Mouse (Mus musculus) midbrain, postnatal 0 days (tissue): ENCODE measurements around the gene Dync1i1. TPM values are rescaled to one million over a fixed set of nuclear protein-coding genes. Genes with fewer than 3 reads are reported as not detected.
A peak's percentile ranks its signal among the peaks of the same experiment; 100 is the strongest.

Experiments used
- ATAC-seq: fragments of 200-750 bp; cut with Nextera tagmentation; 2 replicates; pipeline ENCODE4 v1.8.0; 2017; ENCODE audit warnings: moderate number of reproducible peaks, mild to moderate bottlenecking, moderate TSS enrichment, moderate library complexity; ENCODE audit not compliant: low FRiP score
- DNase-seq: peaks from one replicate; pipeline ENCODE4 v3.0.0-alpha.2; 2015; ENCODE audit warnings: low spot score
- H3K27ac ChIP-seq: fragments of 300-500 bp; sonication (generic); 2 replicates; pipeline ENCODE4 v1.5.1; 2014; ENCODE audit warnings: low read depth, mild to moderate bottlenecking, low read length, mixed read lengths
- H3K27me3 ChIP-seq: fragments of 300-500 bp; sonication (generic); 2 replicates; pipeline ENCODE4 v1.6.1; 2014; ENCODE audit warnings: low read length, control low read depth, mixed read lengths; ENCODE audit not compliant: insufficient read depth
- H3K36me3 ChIP-seq: fragments of 300-500 bp; sonication (generic); 2 replicates; pipeline ENCODE4 v1.6.1; 2014; ENCODE audit warnings: low read length, control low read depth, mixed read lengths; ENCODE audit not compliant: insufficient read depth
- H3K4me1 ChIP-seq: fragments of 300-500 bp; sonication (generic); 2 replicates; pipeline ENCODE4 v1.6.1; 2014; ENCODE audit warnings: mild to moderate bottlenecking, control low read depth, antibody characterized with exemption, low read length, mixed read lengths; ENCODE audit not compliant: insufficient read depth
- H3K4me2 ChIP-seq: fragments of 300-500 bp; sonication (generic); 2 replicates; pipeline ENCODE4 v1.6.1; 2014; ENCODE audit warnings: low read depth, mild to moderate bottlenecking, low read length, mixed read lengths; ENCODE audit not compliant: poor library complexity, severe bottlenecking
- H3K4me3 ChIP-seq: fragments of 300-500 bp; sonication (generic); 2 replicates; pipeline ENCODE4 v1.5.1; 2014; ENCODE audit warnings: low read depth, mild to moderate bottlenecking, low read length, moderate library complexity
- H3K9ac ChIP-seq: fragments of 300-500 bp; sonication (generic); replicated peaks from 2 replicates; pipeline ENCODE4 v1.6.1; 2014; ENCODE audit warnings: mild to moderate bottlenecking, low read length, moderate library complexity, mixed read lengths; ENCODE audit not compliant: poor library complexity, severe bottlenecking
- H3K9me3 ChIP-seq: fragments of 300-500 bp; sonication (generic); 2 replicates; pipeline ENCODE4 v1.6.1; 2016; ENCODE audit warnings: low read length, control low read depth
- CTCF ChIP-seq: IDR thresholded peaks from 2 replicates; pipeline ENCODE4 v1.5.1; 2016; ENCODE audit warnings: antibody characterized with exemption, mild to moderate bottlenecking
- WGBS: fragments of 180-500 bp; shearing (Covaris S2); extraction: QIAGEN DNeasy Blood & Tissue Kit; methylation state at CpG from one replicate; pipeline ENCODE4 v1.1.7; 2014; 5-methylcytosine and 5-hydroxymethylcytosine counted together
- polyA plus RNA-seq: library from polyadenylated mRNA; unstranded; fragments of >200 nt; fragmentation: Nextera tagmentation; extraction: Ambion mirVana; gene quantifications from 2 replicates; pipeline ENCODE4 v1.2.1, GENCODE M21; 2015
- total RNA-seq: library from RNA; depleted of rRNA; stranded (reverse); fragments of >200 nt; gene quantifications from 2 replicates; pipeline ENCODE4 v1.2.3, GENCODE M21; 2014

Dync1i1 gene
- total and polyA plus RNA-seq, 2 experiments from 2014 or later = 64.0 to 73.1 TPM

GRCm38 (mm10) chr6:5967545-5967944 is 242.1 kb downstream of the Dync1i1 start:
- H3K27me3 ChIP-seq = no peaks in the 10 kb centered on the region
- WGBS = 71% methylated on average over 4 of the region's 4 CpGs
- no peak for ATAC-seq

DNA sequence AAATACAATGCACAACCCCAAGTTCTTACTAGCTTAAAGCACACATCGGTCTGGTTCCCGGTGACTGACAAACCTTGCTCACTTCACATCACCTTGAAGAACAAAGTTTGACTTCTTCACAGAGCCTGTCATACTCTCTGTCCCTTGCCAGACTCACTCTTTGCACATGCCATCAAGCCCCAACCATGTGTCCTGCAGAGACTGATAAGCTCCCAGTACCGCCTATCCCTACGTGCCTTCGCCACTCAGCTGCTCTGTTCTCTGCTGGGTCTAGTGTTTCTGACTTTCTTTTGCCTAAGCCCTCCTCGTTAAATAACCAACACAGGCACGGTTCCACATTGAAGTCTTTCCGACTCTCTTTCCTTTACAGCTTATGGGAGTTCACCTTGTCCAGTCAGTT is 244.2 kb downstream of the Dync1i1 start:
- no peak overlapping the region for H3K4me3 ChIP-seq
- H3K4me2 ChIP-seq = no peak overlapping the region
- DNase-seq (no peak), ATAC-seq (no peak)
- H3K4me1 ChIP-seq = no peaks in the 10 kb centered on the region
- no peaks in the 10 kb centered on the region for H3K36me3 ChIP-seq
- H3K27me3 ChIP-seq = no peaks in the 10 kb centered on the region
- no peak overlapping the region for H3K27ac ChIP-seq
- TF ChIP-seq CTCF = no peak
- WGBS = 88% methylated on average over 8 of the region's 8 CpGs
- no peak overlapping the region for H3K9ac ChIP-seq
- H3K9me3 ChIP-seq = no peaks in the 10 kb centered on the region

More at GRCm38 (mm10) chr6:5967545-5967944, 242.1 kb downstream of the Dync1i1 start:
- Histone ChIP-seq H3K9ac (no peak overlapping the region), H3K36me3 (no peaks in the 10 kb centered on the region), H3K9me3 (no peaks in the 10 kb centered on the region), H3K27ac (no peak overlapping the region), H3K4me1 (no peaks in the 10 kb centered on the region), H3K4me2 (no peak overlapping the region), H3K4me3 (no peak overlapping the region)
- no peak for DNase-seq
- TF ChIP-seq CTCF = no peak

- WGBS = 74% methylated on average over 4 of the region's 4 CpGs
- H3K4me1 ChIP-seq = no peaks in the 10 kb centered on the region
Observed at GRCm38 (mm10) chr6:5976241-5976640, 250.8 kb downstream of the Dync1i1 start.

DNA sequence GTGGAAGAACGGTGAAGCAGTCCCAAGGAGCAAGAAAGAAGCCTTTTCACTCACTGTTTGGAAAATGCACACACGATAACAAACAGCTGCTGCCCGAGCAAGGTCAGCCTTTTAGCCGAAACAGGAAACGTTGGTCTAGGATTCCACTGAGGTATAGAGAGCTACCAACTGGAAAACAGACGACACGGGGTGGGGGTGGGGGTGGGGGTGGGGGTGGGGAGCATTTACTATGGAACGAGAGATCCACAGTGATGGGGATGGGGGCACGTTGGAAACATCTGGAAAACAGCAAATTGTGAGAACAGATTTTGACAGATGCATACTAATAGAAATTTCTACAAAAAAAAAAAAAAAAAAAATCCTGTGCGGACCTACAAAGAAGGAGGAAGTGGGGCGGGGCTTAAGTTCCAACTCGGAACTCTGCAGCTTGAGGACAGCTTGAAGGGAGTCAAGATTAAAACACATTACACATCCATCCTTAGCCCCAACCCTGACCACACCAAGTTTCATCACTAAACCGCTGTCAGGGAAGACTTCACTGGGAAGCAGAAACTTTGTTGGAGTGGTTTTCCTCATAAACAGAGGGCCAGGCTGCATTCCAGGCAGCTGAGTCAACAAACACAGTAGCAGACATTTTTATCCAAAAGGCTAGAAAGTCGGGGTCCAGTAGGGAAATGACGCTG is 251.9 kb downstream of the Dync1i1 start:
- H3K9me3 ChIP-seq = no peaks in the 10 kb centered on the region
- 74% methylated on average over 15 of the region's 15 CpGs for WGBS
- no peaks in the 10 kb centered on the region for H3K27me3 ChIP-seq
- H3K4me1 ChIP-seq = no peaks in the 10 kb centered on the region
- DNase-seq = no peak
- H3K9ac ChIP-seq = no peak overlapping the region
- no peak overlapping the region for H3K4me2 ChIP-seq
- no peak overlapping the region for H3K4me3 ChIP-seq
- no peak for TF ChIP-seq CTCF
- H3K36me3 ChIP-seq = no peaks in the 10 kb centered on the region
- no peak for ATAC-seq
- H3K27ac ChIP-seq = no peak overlapping the region

More at GRCm38 (mm10) chr6:5976241-5976640, 250.8 kb downstream of the Dync1i1 start:
- no peak overlapping the region for H3K4me3 ChIP-seq
- no peaks in the 10 kb centered on the region for H3K27me3 ChIP-seq
- TF ChIP-seq CTCF = no peak
- H3K27ac ChIP-seq = no peak overlapping the region
- H3K9me3 ChIP-seq = no peaks in the 10 kb centered on the region
- H3K36me3 ChIP-seq = no peaks in the 10 kb centered on the region
- no peak for DNase-seq
- ATAC-seq = no peak
- no peak overlapping the region for H3K4me2 ChIP-seq
- H3K9ac ChIP-seq = no peak overlapping the region

DNA sequence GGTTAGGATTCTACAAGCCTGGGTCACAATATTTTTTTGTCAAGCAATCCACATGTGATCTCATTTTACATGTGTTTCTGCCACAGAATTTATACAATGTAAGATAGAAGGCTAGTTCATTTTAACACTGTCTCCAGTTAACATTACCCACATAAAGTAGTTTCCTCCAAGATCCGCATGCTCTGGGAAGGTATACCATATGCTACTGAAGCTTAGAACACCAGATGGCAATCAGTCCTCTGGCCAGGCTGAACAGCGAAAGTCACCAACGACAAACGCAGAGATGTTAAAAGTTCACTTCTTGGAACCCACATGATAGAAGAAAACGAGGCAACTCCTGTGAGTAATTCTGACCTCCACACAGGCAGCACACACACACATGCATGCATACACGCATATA is 265.8 kb downstream of the Dync1i1 start:
- Histone ChIP-seq H3K36me3 (no peaks in the 10 kb centered on the region), H3K27me3 (no peaks in the 10 kb centered on the region), H3K9ac (no peak overlapping the region), H3K9me3 (no peaks in the 10 kb centered on the region), H3K4me2 (no peak overlapping the region), H3K4me3 (no peak overlapping the region), H3K27ac (no peak overlapping the region), H3K4me1 (no peaks in the 10 kb centered on the region)
- WGBS = 59% methylated on average over 6 of the region's 6 CpGs
- no peak for DNase-seq
- TF ChIP-seq CTCF = no peak
- no peak for ATAC-seq

DNA sequence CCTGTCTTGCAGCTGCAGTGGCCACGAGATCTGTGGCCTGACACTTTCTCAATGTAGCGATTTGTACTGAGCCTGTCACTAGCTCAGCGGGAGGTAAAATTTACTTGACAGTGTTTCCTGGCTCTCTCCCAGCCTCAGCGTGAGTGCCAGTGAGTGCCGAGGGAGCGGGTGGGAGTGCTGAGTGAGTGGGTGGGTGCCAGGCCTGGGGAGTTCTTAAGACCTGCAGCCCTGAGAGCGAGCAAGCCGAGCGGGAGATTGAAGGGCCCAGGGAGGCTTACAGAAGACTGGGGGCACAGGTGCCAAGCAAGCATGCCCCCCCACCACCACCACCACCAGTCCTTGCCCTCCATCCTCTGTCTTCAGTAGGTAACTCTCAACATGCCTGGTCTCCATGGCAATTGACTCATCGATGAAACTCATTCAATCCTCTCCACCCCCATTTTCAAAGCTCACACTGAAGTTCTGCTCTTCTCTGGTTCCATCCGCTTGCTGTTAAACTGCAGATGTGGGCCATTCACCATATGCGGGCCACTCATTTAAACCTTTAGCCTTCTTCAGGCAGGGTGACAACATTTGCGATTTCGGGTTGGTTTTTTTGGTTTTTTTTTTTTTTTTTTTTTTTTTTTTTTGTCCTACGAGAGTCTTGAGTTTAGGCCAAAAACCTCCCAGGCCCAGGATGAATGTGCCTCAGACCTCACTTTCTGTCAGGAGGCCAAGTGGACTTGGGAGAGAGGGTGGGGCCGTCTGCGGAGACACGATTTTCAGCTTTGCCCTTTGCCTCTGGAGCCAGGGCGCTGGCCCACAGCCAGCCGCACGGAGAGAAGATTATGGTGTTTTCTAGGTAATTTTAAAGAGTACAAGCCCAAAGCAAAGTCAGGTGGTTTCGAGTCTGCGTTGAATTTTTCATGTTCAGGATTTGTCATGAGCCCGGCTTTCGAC is 266.6 kb downstream of the Dync1i1 start:
- Histone ChIP-seq H3K9me3 (no peaks in the 10 kb centered on the region), H3K27ac (no peak overlapping the region), H3K4me1 (no peaks in the 10 kb centered on the region), H3K4me2 (peak overlapping the region; percentile 28), H3K27me3 (no peaks in the 10 kb centered on the region), H3K9ac (no peak overlapping the region), H3K36me3 (no peaks in the 10 kb centered on the region), H3K4me3 (no peak overlapping the region)
- peak; percentile 52 for ATAC-seq
- WGBS = 31% methylated on average over 25 of the region's 25 CpGs
- TF ChIP-seq CTCF = no peak
- DNase-seq = peak; percentile 70
